Mouse (Mus musculus) liver, embryonic 14.5 days (tissue): ENCODE measurements at regions not wholly inside any gene's neighbourhood (a gene's known extent, or its start where the extent isn't known, plus 50 kb on each side); places are given as distances from the start of the nearest gene placed in this dataset.

Source experiments
- CTCF ChIP-seq: IDR thresholded peaks from 2 replicates; pipeline ENCODE4 v1.5.1; 2016; ENCODE audit warnings: antibody characterized with exemption, low read depth, control low read depth
- EP300 ChIP-seq: IDR thresholded peaks from 2 replicates; pipeline ENCODE4 v1.6.1; 2016; ENCODE audit warnings: antibody characterized with exemption, low read depth

GRCm38 (mm10) chr10:57291596-57291995, 194.6 kb upstream of the Hsf2 start:
- TF ChIP-seq CTCF (no peak), EP300 (no peak)
